Mouse (Mus musculus) myocyte (in vitro differentiated cells): ENCODE measurements around the gene Ankmy1. TPM values are rescaled to one million over a fixed set of nuclear protein-coding genes. Genes with fewer than 3 reads are reported as not detected.

Experiments used
- H3K27me3 ChIP-seq: one replicate; pipeline ENCODE4 v1.6.1; 2011; ENCODE audit not compliant: control insufficient read depth, insufficient read depth, insufficient read length
- H3K36me3 ChIP-seq: one replicate; pipeline ENCODE4 v1.6.1; 2011; ENCODE audit not compliant: control insufficient read depth, insufficient read depth
- H3K4me2 ChIP-seq: one replicate; pipeline ENCODE4 v1.6.1; 2011; ENCODE audit warnings: low read depth, control low read depth
- H3K4me3 ChIP-seq: one replicate; pipeline ENCODE4 v1.5.1; 2011; ENCODE audit warnings: mild to moderate bottlenecking, control low read depth, moderate library complexity
- H3K79me2 ChIP-seq: one replicate; pipeline ENCODE4 v1.6.1; 2011; ENCODE audit not compliant: control insufficient read depth, insufficient read depth
- H3ac ChIP-seq: one replicate; pipeline ENCODE4 v1.6.1; 2011; ENCODE audit not compliant: control insufficient read depth, insufficient read length
- CEBPB ChIP-seq: IDR thresholded peaks from 2 replicates; pipeline ENCODE4 v1.6.1; 2011; ENCODE audit warnings: mild to moderate bottlenecking, moderate library complexity; ENCODE audit not compliant: poor library complexity, insufficient read depth, severe bottlenecking
- E2F4 ChIP-seq: IDR thresholded peaks from one replicate; pipeline ENCODE4 v1.6.1; 2011; ENCODE audit warnings: mild to moderate bottlenecking, control low read depth, moderate library complexity; ENCODE audit not compliant: insufficient read depth
- MAX ChIP-seq: IDR thresholded peaks from one replicate; pipeline ENCODE4 v1.6.1; 2011; ENCODE audit warnings: low read depth, mild to moderate bottlenecking, control low read depth
- MYOD1 ChIP-seq, 3 experiments: IDR thresholded peaks; one replicate each; pipeline ENCODE4 v1.6.1; 2011; ENCODE audit warnings: control low read depth in 2 of 3, low read depth in 2 of 3, mild to moderate bottlenecking in 2 of 3, moderate library complexity in 1 of 3; ENCODE audit not compliant: insufficient read length in 2 of 3, control insufficient read depth in 1 of 3
- MYOG ChIP-seq, 3 experiments: IDR thresholded peaks; one replicate each; pipeline ENCODE4 v1.6.1; 2011; ENCODE audit warnings: control low read depth in 2 of 3, low read depth in 2 of 3, mild to moderate bottlenecking in 2 of 3; ENCODE audit not compliant: insufficient read length in 2 of 3, control insufficient read depth in 1 of 3, insufficient read depth in 1 of 3
- POLR2A ChIP-seq: IDR thresholded peaks from one replicate; pipeline ENCODE4 v1.6.1; 2011; ENCODE audit warnings: low read depth, mild to moderate bottlenecking, control low read depth, moderate library complexity; ENCODE audit not compliant: insufficient read length
- POLR2AphosphoS2 ChIP-seq: IDR thresholded peaks from one replicate; pipeline ENCODE4 v1.6.1; 2011; ENCODE audit warnings: low read depth, control low read depth; ENCODE audit not compliant: insufficient read length
- REST ChIP-seq: IDR thresholded peaks from one replicate; pipeline ENCODE4 v1.6.1; 2011; ENCODE audit warnings: mild to moderate bottlenecking, control low read depth, moderate library complexity; ENCODE audit not compliant: insufficient read depth, insufficient read length
- TCF12 ChIP-seq: IDR thresholded peaks from one replicate; pipeline ENCODE4 v1.6.1; 2011; ENCODE audit warnings: mild to moderate bottlenecking, control low read depth; ENCODE audit not compliant: poor library complexity, insufficient read depth, severe bottlenecking
- TCF3 ChIP-seq: IDR thresholded peaks from one replicate; pipeline ENCODE4 v1.6.1; 2011; ENCODE audit warnings: low read depth, control low read depth; ENCODE audit not compliant: insufficient read length
- USF1 ChIP-seq: IDR thresholded peaks from one replicate; pipeline ENCODE4 v1.6.1; 2011; ENCODE audit warnings: low read depth, mild to moderate bottlenecking, control low read depth, moderate library complexity
- polyA plus RNA-seq: library from polyadenylated mRNA; unstranded; fragments of >200 nt; fragmentation: generic; extraction: Trizol; gene quantifications from one replicate; pipeline ENCODE4 v1.2.1, GENCODE M21; 2012; ENCODE audit warnings: missing spikeins

Gene Ankmy1
- polyA plus RNA-seq, 1 experiment, result 2.4 TPM

- Histone ChIP-seq H3K27me3 (no peaks in the 10 kb centered on the region), H3K79me2 (peaks cover 99% of the 10 kb centered on the region), H3K36me3 (peaks cover 23% of the 10 kb centered on the region), H3ac (no peak overlapping the region), H3K4me3 (no peak overlapping the region), H3K4me2 (no peak overlapping the region)
- TF ChIP-seq E2F4 (no peak), POLR2AphosphoS2 (peak; percentile 44)
Observed at GRCm38 (mm10) chr1:92847873-92848839, 54.5 kb downstream of the Ankmy1 start.

- peaks cover 99% of the 10 kb centered on the region for H3K79me2 ChIP-seq
Observed at GRCm38 (mm10) chr1:92845889-92846288, 56.8 kb downstream of the Ankmy1 start.

GRCm38 (mm10) chr1:92841427-92841826 lies 61.3 kb downstream of the Ankmy1 start:
- no peak overlapping the region for H3ac ChIP-seq
- peaks cover 100% of the 10 kb centered on the region for H3K79me2 ChIP-seq
- peaks cover 10% of the 10 kb centered on the region for H3K36me3 ChIP-seq
- H3K4me2 ChIP-seq, result no peak overlapping the region
- H3K27me3 ChIP-seq, result no peaks in the 10 kb centered on the region
- no peak for TF ChIP-seq REST
- no peak overlapping the region for H3K4me3 ChIP-seq

More at GRCm38 (mm10) chr1:92845889-92846288, 56.8 kb downstream of the Ankmy1 start:
- no peaks in the 10 kb centered on the region for H3K27me3 ChIP-seq
- peak; percentile 56 for TF ChIP-seq POLR2AphosphoS2
- TF ChIP-seq TCF3, result no peak
- H3K4me3 ChIP-seq, result no peak overlapping the region
- H3K4me2 ChIP-seq, result no peak overlapping the region
- no peak overlapping the region for H3ac ChIP-seq
- peaks cover 7% of the 10 kb centered on the region for H3K36me3 ChIP-seq

GRCm38 (mm10) chr1:92840231-92840890 lies 62.3 kb downstream of the Ankmy1 start:
- no peaks in the 10 kb centered on the region for H3K27me3 ChIP-seq
- TF ChIP-seq MAX, result no peak
- no peak for TF ChIP-seq MYOG (IDR thresholded peaks at IDR 0.05; ENCODE audit: control insufficient read depth in 1 of 3, insufficient read depth in 1 of 3, insufficient read length in 2 of 3, low read depth in 2 of 3)
- no peak for TF ChIP-seq E2F4
- no peak for TF ChIP-seq CEBPB
- no peak for TF ChIP-seq MYOD1 (IDR thresholded peaks at IDR 0.05; ENCODE audit: control insufficient read depth in 1 of 3, insufficient read length in 2 of 3, low read depth in 2 of 3)
- TF ChIP-seq TCF12, result no peak
- no peak for TF ChIP-seq REST
- no peak for TF ChIP-seq TCF3
- no peak for TF ChIP-seq POLR2AphosphoS2
- no peak overlapping the region for H3ac ChIP-seq
- no peak overlapping the region for H3K4me2 ChIP-seq
- H3K79me2 ChIP-seq, result peaks cover 100% of the 10 kb centered on the region
- H3K36me3 ChIP-seq, result peaks cover 18% of the 10 kb centered on the region
- H3K4me3 ChIP-seq, result no peak overlapping the region

- peak overlapping the region; percentile 50 for H3K4me2 ChIP-seq
- H3K79me2 ChIP-seq, result peaks cover 100% of the 10 kb centered on the region
- H3K36me3 ChIP-seq, result peaks cover 27% of the 10 kb centered on the region
- no peaks in the 10 kb centered on the region for H3K27me3 ChIP-seq
- TF ChIP-seq CEBPB (no peak), MYOG (IDR thresholded peaks at IDR 0.05; ENCODE audit: control insufficient read depth in 1 of 3, insufficient read depth in 1 of 3, insufficient read length in 2 of 3, low read depth in 2 of 3) (peak in 2 of 3 experiments; percentile 8 to 72), MYOD1 (IDR thresholded peaks at IDR 0.05; ENCODE audit: control insufficient read depth in 1 of 3, insufficient read length in 2 of 3, low read depth in 2 of 3) (peak in 2 of 3 experiments; percentile 83 to 92), POLR2AphosphoS2 (peak; percentile 27), USF1 (no peak), REST (no peak), POLR2A (no peak), MAX (no peak)
- H3K4me3 ChIP-seq, result no peak overlapping the region
- no peak overlapping the region for H3ac ChIP-seq
Observed at GRCm38 (mm10) chr1:92839211-92839610, 63.5 kb downstream of the Ankmy1 start.
